Mouse (Mus musculus) embryonic fibroblast, embryonic 13.5 days (primary cell): Measurements from ENCODE around the gene Nup153.

ENCODE experiments used
- CTCF ChIP-seq: IDR thresholded peaks from 2 replicates; pipeline ENCODE4 v1.5.1; 2011; ENCODE audit warnings: mild to moderate bottlenecking, control low read depth, low read length, moderate library complexity, borderline replicate concordance; ENCODE audit not compliant: insufficient read depth
- POLR2A ChIP-seq: IDR thresholded peaks from 2 replicates; pipeline ENCODE4 v1.6.1; 2011; ENCODE audit warnings: low read depth, mild to moderate bottlenecking, control low read depth, low read length, moderate library complexity

GRCm38 (mm10) chr13:46632796-46633195 is 94.9 kb downstream of the Nup153 start:
- TF ChIP-seq POLR2A (no peak), CTCF (no peak)
